ENCODE assay signal across 24 mouse cellular contexts in the genomic region with DNA sequence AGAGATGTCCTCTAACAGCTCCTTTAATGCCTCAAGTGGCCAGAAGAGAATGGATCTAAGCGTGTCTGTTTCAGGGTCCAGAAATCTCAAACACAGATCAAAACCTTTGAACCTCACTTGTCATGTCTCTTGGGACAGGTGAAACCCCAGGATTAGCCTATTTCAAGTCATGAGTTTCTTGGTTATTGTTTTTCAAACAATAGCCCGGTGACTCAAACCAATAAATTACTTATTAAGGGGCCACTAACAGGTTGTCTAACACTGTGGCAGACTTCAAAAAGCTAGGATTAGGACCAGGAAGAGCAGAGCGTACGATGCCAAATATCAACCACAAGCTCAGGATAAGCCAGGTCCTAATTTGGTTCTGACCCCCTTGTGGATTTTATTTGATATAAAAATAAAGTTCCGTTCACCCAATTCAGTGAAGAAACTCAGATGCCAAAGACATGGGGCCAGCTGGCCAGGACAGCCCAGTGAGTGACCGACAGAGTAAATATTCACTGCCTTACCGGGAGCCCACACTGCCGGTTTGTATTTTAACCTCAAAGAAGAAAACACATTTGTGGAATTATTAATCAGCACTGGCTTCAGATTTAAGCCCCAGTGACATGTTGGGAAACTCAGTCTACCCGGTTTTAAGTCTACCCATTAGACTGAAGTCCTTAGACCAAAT. TPM values are rescaled to one million over a fixed set of nuclear protein-coding genes. Genes with fewer than 3 reads are reported as not detected.
DNase-seq lines count a peak whose midpoint lies in the region; ATAC-seq lines count a peak whose summit lies in the region.
"Had no signal": no experiment of that assay in that cellular context is flagged by ENCODE, and none has a peak within 500 bp of the region (broad histone marks: within the 10 kb centered on the region; RNA-seq: fewer than 3 reads in every experiment).

No protein-coding gene starts in this region.

- no peak overlapping the region for H3K4me3 ChIP-seq in brown adipose tissue, adult 24 weeks (ENCODE audit: insufficient read depth, low read depth, low read length)
- no peak overlapping the region for H3K4me3 ChIP-seq in limb, embryonic 10.5 days
- no peak overlapping the region for H3K4me3 ChIP-seq in forebrain, embryonic 16.5 days (replicated peaks; ENCODE audit: low read length)
- H3K4me3 ChIP-seq: embryonic facial prominence, embryonic 10.5 days; heart, adult 2 months; layer of hippocampus, adult 2 months; limb, embryonic 12.5 days; neural tube, embryonic 15.5 days had no signal

- peaks cover 20% of the 10 kb centered on the region for H3K4me1 ChIP-seq in brown adipose tissue, adult 24 weeks (ENCODE audit: control insufficient read depth, insufficient read depth, insufficient read length, low read length)
- 0 out of 2 replicates have a peak, but pooled peaks cover 3% of the 10 kb centered on the region for H3K4me1 ChIP-seq in limb, embryonic 10.5 days
- no peaks in the 10 kb centered on the region; the same call in 1 of the 2 replicates for H3K4me1 ChIP-seq in forebrain, embryonic 16.5 days (replicated peaks; ENCODE audit: control insufficient read depth, insufficient read depth, low read length)
- H3K4me1 ChIP-seq: limb, embryonic 12.5 days had no signal

- H3K27me3 ChIP-seq in limb, embryonic 10.5 days (ENCODE audit: low read depth, poor library complexity, severe bottlenecking), result no peaks in the 10 kb centered on the region
- no peaks in the 10 kb centered on the region for H3K27me3 ChIP-seq in forebrain, embryonic 16.5 days (replicated peaks; ENCODE audit: control insufficient read depth, insufficient read depth, low read length)
- H3K27me3 ChIP-seq: limb, embryonic 12.5 days; neural tube, embryonic 15.5 days had no signal

- no peaks in the 10 kb centered on the region for H3K9me3 ChIP-seq in limb, embryonic 10.5 days (replicated peaks)
- no peaks in the 10 kb centered on the region for H3K9me3 ChIP-seq in forebrain, embryonic 16.5 days (ENCODE audit: control insufficient read depth, low read length)
- H3K9me3 ChIP-seq: embryonic facial prominence, embryonic 10.5 days; limb, embryonic 12.5 days; neural tube, embryonic 15.5 days had no signal

- ATAC-seq in forebrain, embryonic 16.5 days, result no peak
- ATAC-seq: forebrain, postnatal 0 days; inflammation-experienced regulatory T-cells, adult 6 months had no signal

- no peak overlapping the region for H3K4me2 ChIP-seq in forebrain, embryonic 16.5 days (ENCODE audit: low read length)
- H3K4me2 ChIP-seq: hindbrain, embryonic 14.5 days; limb, embryonic 12.5 days; midbrain, embryonic 11.5 days; neural tube, embryonic 15.5 days had no signal

- H3K36me3 ChIP-seq in limb, embryonic 10.5 days, result peaks cover 51% of the 10 kb centered on the region
- no peaks in the 10 kb centered on the region for H3K36me3 ChIP-seq in forebrain, embryonic 16.5 days (ENCODE audit: control insufficient read depth, insufficient read depth)
- H3K36me3 ChIP-seq: neural tube, embryonic 15.5 days had no signal

- 91% methylated on average over 9 of the region's 9 CpGs for WGBS in limb, embryonic 10.5 days
- 93% methylated on average over 9 of the region's 9 CpGs for WGBS in forebrain, embryonic 16.5 days

- H3K27ac ChIP-seq in brown adipose tissue, adult 24 weeks (replicated peaks; ENCODE audit: low read depth, low read length), result peak overlapping the region; percentile 99; the same call in 1 of the 2 replicates
- no peak overlapping the region for H3K27ac ChIP-seq in limb, embryonic 10.5 days
- no peak overlapping the region for H3K27ac ChIP-seq in forebrain, embryonic 16.5 days (ENCODE audit: low read length)
- H3K27ac ChIP-seq: embryonic facial prominence, embryonic 10.5 days; heart, adult 2 months; hindbrain, embryonic 14.5 days; layer of hippocampus, adult 2 months; limb, embryonic 12.5 days; neural tube, embryonic 15.5 days had no signal

- no peak overlapping the region for H3K9ac ChIP-seq in forebrain, embryonic 16.5 days (replicated peaks; ENCODE audit: low read depth, low read length)
- H3K9ac ChIP-seq: forebrain, postnatal 0 days; hindbrain, embryonic 14.5 days; limb, embryonic 12.5 days; neural tube, embryonic 15.5 days had no signal

- DNase-seq in kidney, adult 11 months, result peak; percentile 74
- no peak for DNase-seq in kidney, postnatal 10 days
- DNase-seq in kidney, adult 9 months, result peak; percentile 88
- peak; percentile 58 to 79 for DNase-seq in kidney, postnatal 36 days
- DNase-seq in limb, embryonic 10.5 days (ENCODE audit: low spot score), result no peak
- no peak for DNase-seq in retina, embryonic 14.5 days (ENCODE audit: low spot score)
- DNase-seq: adrenal gland, postnatal 14 days; cerebellum, adult 9-11 months; forebrain, postnatal 0 days; gastrocnemius, postnatal 25 days; heart, adult 2 months; layer of hippocampus, postnatal 36 days; lung, adult 18-20 months; lung, postnatal 14 days; right cerebral cortex, postnatal 14 days had no signal

RNA-seq across cellular contexts. Expression of a gene that starts 15.1 kb away (rescaled TPM):
- 5.0 and 8.5 TPM in 2 replicates for polyA plus RNA-seq in brown adipose tissue, adult 24 weeks (2012; ENCODE audit: insufficient read depth, insufficient read length, missing spikeins)
- 21.7 and 32.9 TPM in 2 replicates for polyA plus RNA-seq in limb, embryonic 10.5 days (2016; fragmentation: Nextera tagmentation; extraction: Ambion mirVana)
- polyA plus RNA-seq in forebrain, embryonic 16.5 days (2015; fragmentation: Nextera tagmentation; extraction: Ambion mirVana), result 14.4 and 14.7 TPM in 2 replicates

Comparison
In these comparisons a context has a peak if more than half of its experiments do, and no peak if none do; other contexts are left out.
1. DNase-seq: peak in kidney, adult 11 months (single experiment), kidney, adult 9 months (single experiment) and kidney, postnatal 36 days (2 of 2); none in kidney, postnatal 10 days (single experiment), limb, embryonic 10.5 days (single experiment) and retina, embryonic 14.5 days (single experiment).